Mouse (Mus musculus): ENCODE measurements around the gene Angptl8.

The Angptl8 gene

DNA sequence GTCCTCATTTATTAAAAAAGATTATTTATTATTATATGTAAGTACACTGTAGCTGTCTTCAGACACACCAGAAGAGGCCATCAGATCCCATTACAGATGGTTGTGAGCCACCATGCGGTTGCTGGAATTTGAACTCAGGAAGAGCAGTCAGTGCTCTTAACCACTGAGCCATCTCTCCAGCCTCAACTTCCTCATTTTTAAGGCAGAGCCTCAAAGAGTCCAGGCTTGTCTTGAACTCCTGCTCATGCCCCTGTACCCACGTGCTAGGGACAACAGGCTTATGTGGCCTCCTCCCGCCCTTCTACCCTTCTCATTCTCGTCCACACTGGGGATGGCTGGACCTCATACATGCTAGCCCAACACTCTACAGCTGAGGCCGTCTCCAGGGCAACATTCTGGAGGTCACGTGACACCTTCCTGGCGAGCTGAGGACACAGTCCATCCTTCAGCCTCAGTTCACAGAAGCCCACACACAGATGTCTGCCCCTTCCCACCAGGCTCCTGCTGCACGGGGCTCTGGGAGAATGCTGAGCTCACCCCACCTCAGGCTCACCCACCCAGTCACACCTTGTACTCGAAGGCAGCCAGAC is 18.5 kb upstream of the Angptl8 start:
- DNase-seq (ENCODE audit: low spot score), result no peak

- DNase-seq (ENCODE audit: low spot score), result no peak
Observed at GRCm38 (mm10) chr9:21818125-21818524, 17.2 kb upstream of the Angptl8 start.

DNA sequence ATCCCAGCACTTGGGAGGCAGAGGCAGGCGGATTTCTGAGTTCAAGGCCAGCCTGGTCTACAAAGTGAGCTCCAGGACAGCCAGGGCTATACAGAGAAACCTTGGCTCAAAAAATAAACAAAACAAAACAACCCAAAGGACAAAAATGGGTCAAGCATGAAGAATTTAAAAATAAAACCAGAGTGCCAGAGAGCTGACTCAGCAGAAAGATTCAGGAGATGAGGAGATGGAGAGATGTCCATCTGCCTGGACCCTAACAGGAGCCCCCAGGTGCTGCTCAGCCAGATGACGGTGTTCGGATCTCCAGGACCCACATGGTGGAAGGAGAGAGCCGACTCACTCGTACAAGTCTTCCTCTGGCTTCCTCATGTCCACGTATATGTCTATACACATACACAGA is 16.7 kb upstream of the Angptl8 start:
- DNase-seq (ENCODE audit: low spot score), result no peak

GRCm38 (mm10) chr9:21819181-21819729 is 16.1 kb upstream of the Angptl8 start:
- no peak for DNase-seq (ENCODE audit: low spot score)

GRCm38 (mm10) chr9:21820183-21820582 is 15.1 kb upstream of the Angptl8 start:
- DNase-seq (ENCODE audit: low spot score), result no peak

DNA sequence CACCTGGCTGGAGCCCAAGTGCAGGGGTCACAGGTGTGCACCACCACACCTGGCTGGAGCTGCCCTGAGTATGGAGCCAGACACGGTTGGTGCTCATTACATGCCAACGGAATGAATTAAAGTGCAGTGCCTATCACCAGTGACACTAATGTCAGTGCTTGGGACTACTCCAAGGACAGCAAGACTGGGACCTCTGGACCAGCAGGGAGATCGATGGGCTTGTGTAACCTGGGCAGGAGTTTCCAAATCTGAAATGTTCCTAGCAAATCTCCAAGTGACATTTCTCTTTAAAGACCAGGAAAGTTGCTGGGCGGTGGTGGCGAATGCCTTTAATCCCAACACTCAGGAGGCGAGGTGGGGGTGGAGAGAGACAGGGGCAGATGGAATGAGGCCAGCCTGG is 12.6 kb upstream of the Angptl8 start:
- DNase-seq (ENCODE audit: low spot score), result no peak

DNA sequence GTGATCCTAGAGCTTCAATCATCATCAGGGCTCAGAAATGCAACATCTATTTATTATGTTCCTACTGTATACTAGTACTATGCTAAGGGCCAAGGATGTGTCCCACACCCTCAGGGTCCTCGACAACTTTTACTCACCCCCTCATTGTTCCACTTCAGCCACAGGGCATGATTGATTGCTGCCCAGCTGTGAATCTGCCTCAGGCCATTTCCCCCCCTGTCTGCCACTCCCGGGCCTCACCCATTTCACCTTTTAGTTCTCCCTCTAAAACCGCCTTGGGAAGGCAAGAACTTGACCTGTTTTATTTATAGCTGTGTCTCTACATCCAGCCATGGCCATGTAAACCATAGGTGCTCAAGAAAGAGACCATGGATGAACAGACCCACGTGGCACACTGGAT is 11.4 kb upstream of the Angptl8 start:
- no peak for DNase-seq (ENCODE audit: low spot score)

GRCm38 (mm10) chr9:21824366-21824765 is 10.9 kb upstream of the Angptl8 start:
- DNase-seq (ENCODE audit: low spot score), result no peak

GRCm38 (mm10) chr9:21829834-21830460 is 5.4 kb upstream of the Angptl8 start:
- no peak for DNase-seq (ENCODE audit: low spot score)

DNA sequence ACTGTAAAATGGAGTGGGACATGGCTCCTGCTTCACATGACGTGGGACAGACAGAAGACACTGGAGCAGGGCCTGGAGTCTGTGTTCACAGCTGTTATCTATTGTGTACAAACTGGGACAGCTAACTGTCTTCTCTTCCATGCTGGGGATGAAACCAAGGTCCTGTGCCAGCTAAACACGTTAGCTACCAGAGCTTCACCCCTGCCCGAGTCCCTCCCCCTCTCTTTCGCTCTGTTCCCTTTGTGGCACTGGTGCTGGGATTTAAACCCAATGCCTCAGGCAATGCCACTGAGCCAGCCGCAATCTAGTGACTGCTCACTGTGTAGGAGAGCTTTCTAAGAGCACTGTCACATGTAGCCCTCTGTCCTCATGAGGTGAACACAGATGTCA is 4.9 kb upstream of the Angptl8 start:
- no peak for DNase-seq (ENCODE audit: low spot score)

DNA sequence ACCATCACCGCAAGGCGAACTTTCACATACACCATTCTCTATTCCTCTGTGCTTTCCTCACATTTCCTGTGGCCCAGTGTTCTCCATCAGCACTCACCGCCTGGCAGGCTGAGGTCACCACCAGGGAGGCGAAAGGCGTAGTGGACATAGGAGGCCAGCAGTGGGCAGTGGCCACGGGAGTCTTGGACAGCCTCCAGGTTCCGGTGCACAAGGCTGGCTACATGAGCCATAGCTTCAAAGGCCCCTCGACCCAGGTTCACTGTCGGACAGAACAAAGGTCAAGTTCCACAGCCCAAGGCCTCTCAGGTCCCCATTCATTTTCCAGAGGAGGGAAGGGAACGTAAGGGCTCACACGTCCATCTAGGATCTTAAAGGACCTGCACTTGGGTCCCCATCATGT is 4.4 kb upstream of the Angptl8 start:
- DNase-seq (ENCODE audit: low spot score), result no peak

DNA sequence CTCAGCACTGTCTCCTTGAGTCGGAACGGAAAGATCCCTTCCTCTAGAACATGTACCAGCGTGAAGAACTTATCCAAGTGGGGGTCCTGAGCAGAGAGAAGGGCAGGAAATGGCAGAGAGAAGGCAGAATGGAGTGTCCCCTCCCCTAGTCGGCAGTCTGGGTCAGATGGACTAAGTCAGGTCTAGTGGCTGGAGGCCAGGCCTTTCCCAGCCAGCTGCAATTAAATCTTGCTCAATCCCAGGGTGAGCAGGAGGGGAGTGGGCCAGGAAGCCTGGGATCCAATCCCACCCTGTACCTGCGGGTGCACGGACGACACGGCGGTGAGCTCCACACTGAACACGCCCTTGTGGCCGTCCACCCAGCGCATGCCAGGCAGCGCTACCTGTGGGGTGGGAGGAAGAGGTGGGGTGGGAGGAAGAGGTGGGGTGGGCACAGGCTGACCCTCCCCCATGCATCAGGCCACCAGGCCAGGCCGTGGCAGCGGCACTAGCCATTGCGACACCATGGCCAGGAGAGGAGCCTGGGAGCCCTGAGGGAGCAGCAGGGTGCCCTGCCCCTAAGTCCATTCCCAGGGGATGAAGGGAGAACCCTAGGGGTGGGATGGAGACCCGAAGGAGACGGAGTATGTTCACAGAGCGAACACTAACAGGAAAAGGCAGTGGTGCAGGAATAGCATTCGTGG is 3.6 kb upstream of the Angptl8 start:
- DNase-seq (ENCODE audit: low spot score), result no peak

GRCm38 (mm10) chr9:21837690-21838089 is 2.4 kb downstream of the Angptl8 start:
- DNase-seq (ENCODE audit: low spot score), result no peak

DNA sequence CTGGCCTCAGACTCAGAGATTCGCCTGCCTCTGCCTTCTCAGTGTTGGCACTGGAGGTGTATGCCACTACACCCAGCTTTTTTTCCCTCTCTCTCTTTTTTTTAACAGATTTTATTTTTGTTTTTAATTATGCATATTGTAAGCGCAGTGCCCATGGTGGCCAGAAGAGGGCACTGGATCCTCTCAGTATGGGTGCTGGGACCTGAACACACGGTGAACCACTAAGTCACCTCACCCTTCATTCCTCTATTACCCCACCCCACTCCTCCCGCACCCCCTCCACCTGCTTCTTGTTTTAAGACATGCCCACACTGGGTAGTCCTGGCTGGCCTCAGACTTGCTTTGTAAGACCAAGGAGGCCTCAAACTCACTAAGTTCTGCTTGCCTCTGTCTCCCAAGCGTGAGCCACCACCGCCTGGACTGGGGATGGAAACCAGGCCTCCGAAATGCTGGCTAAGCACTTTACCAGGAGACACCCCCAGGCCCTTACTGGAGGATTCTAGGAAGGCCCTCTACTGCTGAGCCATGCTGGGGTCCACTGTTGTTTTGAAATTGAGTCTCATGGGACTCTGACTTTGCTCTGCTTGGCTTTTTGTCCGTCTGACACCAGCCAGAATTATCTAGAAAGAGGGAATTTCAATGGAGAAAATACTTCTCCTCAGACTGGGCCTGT is 4.9 kb downstream of the Angptl8 start:
- DNase-seq (ENCODE audit: low spot score), result no peak

- DNase-seq (ENCODE audit: low spot score), result no peak
Observed at GRCm38 (mm10) chr9:21841340-21841739, 6.0 kb downstream of the Angptl8 start.

DNA sequence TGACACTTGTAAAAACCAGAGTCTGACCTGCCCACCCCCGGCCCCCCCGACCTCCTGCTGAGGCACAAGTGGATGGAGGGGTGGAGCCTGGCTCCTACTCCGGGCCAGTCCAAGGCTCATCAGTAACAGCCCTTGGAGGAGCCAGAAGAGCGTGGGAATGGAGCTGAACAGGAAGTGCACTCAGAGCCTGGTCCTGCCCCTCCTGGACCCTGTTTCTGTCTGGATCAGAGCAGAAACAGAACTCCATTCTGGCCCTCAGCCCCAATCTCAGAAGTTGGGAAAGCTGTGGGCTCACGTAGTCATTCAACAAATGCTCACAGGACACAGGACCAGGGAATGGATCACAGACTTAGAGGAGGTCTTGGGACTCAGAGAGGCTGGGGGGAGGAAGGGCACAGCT is 7.1 kb downstream of the Angptl8 start:
- DNase-seq (ENCODE audit: low spot score), result no peak

DNA sequence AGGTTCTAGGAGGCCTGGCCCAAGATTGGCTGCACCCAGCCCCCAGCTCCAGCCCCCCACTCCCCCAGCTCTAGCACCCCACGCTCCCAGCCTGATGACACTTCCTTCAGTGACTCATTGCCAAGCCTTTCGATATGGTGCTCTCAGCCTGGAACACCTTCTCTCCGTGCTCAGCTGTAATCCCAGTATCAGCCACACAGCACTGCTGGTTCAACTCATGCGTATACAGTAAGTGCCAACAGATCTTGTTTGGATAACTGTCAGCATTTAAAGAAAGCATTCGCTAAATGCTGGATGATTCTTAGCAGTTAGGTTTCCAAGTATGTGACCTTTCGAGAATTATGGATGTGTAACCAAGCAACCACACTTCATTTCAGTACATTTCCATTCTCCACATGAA is 7.8 kb downstream of the Angptl8 start:
- DNase-seq (ENCODE audit: low spot score), result no peak

GRCm38 (mm10) chr9:21845381-21846080 is 10.2 kb downstream of the Angptl8 start:
- no peak for DNase-seq (ENCODE audit: low spot score)

- DNase-seq (ENCODE audit: low spot score), result peak; percentile 32
Observed at GRCm38 (mm10) chr9:21846755-21847341, 11.5 kb downstream of the Angptl8 start.

GRCm38 (mm10) chr9:21847425-21847824 is 12.1 kb downstream of the Angptl8 start:
- DNase-seq (ENCODE audit: low spot score), result no peak

- no peak for DNase-seq (ENCODE audit: low spot score)
Observed at GRCm38 (mm10) chr9:21847926-21848325, 12.6 kb downstream of the Angptl8 start.
